Mouse (Mus musculus) frontal cortex, postnatal 14 days (tissue): ENCODE results near the gene Slc18a3.

Experiments used
- DNase-seq, 2 experiments: peaks; one replicate each; pipeline ENCODE4 v3.0.0; 2022; ENCODE audit warnings: low spot score in 2 of 2

Gene Slc18a3

GRCm38 (mm10) chr14:32464601-32465505, at the start of gene Slc18a3:
Gene Slc18a3 (minus strand): TSS chr14:32464850.
- DNase-seq: no peak

DNA sequence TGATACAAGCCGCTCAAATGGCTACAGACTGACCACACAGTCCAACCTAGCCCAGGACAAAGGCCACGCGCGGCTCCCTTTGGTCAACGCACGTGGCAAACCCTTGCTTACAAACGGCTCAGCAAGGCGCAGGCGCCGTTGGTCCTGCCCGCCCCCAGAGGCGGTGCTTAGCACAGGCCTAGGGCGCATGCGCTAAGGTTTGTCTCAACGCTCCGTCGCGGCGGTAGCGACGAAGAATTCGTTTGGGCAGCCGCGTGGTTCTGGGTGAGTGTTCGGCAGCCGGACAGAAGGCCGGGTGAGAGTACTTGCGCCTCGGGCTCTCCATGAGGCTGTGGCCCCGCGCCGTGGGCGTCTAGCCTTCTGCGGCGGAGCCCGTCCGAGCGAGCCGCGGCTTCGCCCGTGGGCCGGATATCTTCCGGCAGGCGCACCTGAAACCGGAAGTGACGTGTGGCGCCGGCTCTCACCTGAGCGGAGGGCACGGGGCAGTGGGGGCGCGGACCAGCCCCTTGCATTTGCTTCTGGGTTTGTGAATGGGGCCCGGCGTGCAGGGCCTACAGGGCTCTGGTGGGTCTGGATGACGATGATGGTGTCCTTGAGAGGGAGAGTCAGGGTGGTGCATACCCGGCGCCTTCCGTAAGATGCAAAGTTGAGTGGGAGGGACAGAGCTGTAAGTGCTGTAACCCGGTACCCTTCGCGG, 48.8 kb upstream of the Slc18a3 start, which contains the start of gene Ercc6:
Gene Ercc6, plus strand, starts transcription at position 186 of the 697 bp plus-strand sequence.
- DNase-seq: peak; percentile 86 to 89

GRCm38 (mm10) chr14:32512912-32513311, 48.3 kb upstream of the Slc18a3 start:
- DNase-seq: no peak

- no peak for DNase-seq
Observed at GRCm38 (mm10) chr14:32509443-32509961, 44.9 kb upstream of the Slc18a3 start.

GRCm38 (mm10) chr14:32508105-32508835, 43.6 kb upstream of the Slc18a3 start:
- DNase-seq: no peak

- no peak for DNase-seq
Observed at GRCm38 (mm10) chr14:32507216-32507615, 42.6 kb upstream of the Slc18a3 start.

- DNase-seq: no peak
Observed at GRCm38 (mm10) chr14:32506329-32506728, 41.7 kb upstream of the Slc18a3 start.

DNA sequence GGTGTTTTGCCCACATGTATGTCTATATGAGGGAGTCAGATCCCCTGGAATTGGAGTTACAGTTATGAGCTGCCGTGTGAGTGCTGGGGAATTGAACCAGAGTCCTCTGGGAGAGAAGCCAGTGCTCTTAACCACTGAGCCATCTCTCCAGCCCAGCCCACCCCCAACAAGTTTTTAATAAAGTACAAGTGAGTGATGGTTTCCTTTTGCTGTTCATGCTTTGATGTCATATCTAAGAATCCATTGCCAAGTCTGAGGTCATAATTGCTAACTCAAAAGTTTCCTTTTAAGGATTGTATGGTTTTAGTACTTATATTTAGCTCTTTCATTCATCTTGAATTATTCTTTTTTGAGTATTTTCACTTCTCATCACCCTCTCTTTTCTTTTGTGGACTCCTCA, 39.2 kb upstream of the Slc18a3 start:
- no peak for DNase-seq

GRCm38 (mm10) chr14:32502764-32503688, 38.4 kb upstream of the Slc18a3 start:
- DNase-seq: no peak

GRCm38 (mm10) chr14:32501303-32501702, 36.7 kb upstream of the Slc18a3 start:
- DNase-seq: no peak

DNA sequence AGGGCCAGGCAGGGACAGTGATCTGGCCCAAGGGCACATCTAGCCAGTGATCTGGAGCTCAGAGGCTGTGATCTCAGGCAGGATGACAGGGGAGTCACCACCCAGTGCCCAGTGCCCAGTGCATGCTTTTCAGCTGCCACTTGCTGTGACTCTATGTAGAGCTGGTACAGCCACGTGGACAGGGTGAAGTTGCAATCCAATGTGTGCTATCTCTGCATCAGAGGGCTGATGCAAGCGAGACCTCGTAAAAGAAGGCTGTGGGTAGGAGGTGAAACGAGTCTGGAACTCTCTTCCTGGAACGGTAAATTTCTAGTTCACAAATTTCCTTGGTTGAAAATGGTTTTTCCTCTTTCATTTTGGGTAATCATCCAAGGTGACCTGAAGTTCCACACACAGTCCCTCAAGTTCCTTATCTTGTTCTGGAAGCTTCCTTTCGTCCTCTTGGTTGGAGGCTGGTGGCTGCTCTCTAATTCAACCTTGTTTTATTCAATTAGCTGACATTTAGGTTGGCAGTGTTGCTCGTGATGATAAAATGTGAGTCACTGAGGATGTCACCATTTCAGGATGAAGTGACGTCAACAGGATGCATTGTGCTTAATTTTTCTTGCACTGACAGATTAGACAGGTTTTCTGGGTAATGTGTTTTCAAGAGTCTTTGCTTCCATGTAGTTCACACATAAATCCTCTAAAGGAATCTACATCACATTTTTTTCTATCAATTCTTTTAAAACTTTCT, 31.6 kb upstream of the Slc18a3 start:
- DNase-seq: no peak

DNA sequence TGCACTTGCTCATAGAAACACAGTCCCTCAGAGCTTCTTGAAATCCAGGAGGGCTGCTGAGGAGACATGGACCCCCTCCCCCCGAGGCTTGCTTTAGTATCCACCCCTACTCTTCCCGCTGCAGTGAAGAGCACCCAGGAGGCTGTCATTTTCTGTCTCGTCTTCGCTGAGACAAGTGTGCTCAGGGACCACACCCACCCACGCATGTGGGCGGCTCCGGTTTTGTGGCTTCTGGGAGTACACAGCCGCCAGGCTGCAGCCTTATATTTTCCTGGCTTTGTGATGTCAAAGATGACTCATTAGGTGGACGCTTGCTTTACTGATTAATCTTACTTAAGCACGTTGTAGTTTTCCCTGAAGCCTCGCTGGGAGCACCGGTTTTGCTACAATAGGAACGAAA, 27.9 kb upstream of the Slc18a3 start:
- no peak for DNase-seq

DNA sequence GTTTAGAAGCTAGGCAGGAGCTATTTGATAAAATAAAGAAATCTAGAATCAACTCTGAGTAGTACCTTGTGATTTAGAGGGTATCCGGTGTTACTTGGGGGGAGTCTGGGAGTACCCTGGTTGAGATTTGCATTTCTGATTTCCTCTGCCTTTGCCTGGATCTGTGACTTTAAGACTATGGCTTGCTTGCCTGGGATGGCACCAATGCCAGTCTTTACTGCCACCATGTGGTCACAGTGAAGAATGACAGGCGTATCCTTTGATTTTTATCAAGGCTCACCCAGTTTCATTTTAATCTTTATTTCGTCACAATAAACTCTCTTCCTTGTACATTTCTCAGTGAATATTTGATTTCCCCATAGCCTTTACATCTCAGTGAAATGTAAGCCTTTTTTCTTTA, 17.4 kb upstream of the Slc18a3 start:
- DNase-seq: no peak

- DNase-seq: no peak
Observed at GRCm38 (mm10) chr14:32477581-32477980, 12.9 kb upstream of the Slc18a3 start.

GRCm38 (mm10) chr14:32476559-32476958, 11.9 kb upstream of the Slc18a3 start:
- no peak for DNase-seq

DNA sequence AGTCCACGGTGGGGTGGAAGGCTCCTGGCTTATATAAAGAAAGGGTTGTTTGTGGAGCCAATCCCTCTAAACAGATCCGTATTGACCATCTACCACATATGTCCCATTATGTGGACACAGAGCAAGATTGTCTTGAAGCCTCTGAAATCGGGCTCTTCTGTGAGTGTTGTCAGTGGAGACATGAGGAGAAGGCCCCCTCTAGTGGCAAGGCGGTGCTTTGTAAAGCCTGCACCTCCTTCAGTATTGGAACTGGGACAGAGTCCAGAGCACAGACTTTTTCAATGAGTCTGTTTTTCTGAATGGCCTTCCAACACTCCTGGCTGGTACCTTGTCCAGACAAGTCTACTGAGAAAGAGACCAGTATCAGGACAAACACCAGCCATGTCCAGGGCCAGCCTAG, 8.3 kb upstream of the Slc18a3 start:
- peak; percentile 21 to 59 for DNase-seq

GRCm38 (mm10) chr14:32467606-32468005, 3.0 kb upstream of the Slc18a3 start:
- DNase-seq: no peak

GRCm38 (mm10) chr14:32465889-32466288, 1.2 kb upstream of the Slc18a3 start, which contains the start of gene Chat:
Gene Chat (minus strand): TSS chr14:32465989.
- no peak for DNase-seq

- no peak for DNase-seq
Observed at GRCm38 (mm10) chr14:32465506-32465870, 838 bp upstream of the Slc18a3 start.
